Mouse (Mus musculus) mouse trophoblast stem cell (cell line): ENCODE results near the gene 1520401A03Rik.

Source experiments
- in situ Hi-C, 2 experiments: fragments of 300-500 bp; cut with MseI, MboI; formaldehyde crosslinking; loops; 2 replicates in 1 of 2; 3 replicates in 1 of 2; pipeline ENCODE4 v1.15.1; 2025

The 1520401A03Rik gene

DNA sequence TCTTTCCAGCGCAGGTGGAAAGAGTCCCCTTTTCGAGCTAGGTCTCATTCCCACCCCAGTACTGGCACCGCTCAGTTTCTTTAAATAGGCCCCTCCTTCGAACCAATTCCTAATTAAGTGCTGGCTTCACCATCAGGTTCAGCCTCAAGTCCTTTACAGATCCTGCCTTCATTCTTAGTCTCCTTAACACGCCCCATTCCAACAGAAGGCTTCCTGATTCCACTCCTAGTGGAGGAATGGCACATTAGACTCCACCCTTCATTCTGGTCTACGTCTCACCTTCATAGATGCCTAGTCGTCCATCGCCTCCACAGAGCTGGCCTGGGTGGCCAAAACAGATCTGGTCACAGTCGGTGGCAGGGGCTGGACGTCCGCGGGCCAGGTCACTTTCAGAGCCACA, 20.4 kb upstream of the 1520401A03Rik start:
- in situ Hi-C loops, result no loop called here

DNA sequence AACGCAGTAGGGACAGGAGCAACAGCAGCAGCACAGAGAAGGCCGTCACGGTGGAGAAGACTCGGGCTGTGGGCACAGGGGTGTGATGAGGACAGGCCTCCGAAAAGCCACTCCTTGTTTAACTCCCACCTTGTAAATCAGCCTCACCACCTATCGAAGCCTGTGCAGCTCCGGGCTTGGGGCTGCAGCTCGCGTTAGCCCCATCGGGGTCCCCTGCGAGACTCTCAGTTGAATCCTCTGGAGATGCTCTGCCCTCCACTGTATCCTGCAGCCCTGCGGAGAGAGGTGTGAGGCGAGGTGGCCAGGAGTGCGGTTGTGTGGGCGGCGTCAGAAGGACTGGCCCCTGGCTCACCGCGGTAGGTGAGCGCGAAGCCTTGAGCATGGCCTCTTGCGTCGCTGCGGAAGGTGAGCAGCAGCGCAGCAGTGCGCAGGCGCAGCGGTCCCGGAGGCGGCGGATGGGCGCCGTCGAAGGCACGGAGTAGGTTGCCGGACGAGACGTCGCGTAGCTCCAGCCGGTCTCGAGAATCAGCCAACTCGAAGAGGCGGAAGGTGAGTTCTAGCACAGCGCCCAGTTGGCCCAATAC, 19.7 kb upstream of the 1520401A03Rik start:
- in situ Hi-C loops, result no loop called here

DNA sequence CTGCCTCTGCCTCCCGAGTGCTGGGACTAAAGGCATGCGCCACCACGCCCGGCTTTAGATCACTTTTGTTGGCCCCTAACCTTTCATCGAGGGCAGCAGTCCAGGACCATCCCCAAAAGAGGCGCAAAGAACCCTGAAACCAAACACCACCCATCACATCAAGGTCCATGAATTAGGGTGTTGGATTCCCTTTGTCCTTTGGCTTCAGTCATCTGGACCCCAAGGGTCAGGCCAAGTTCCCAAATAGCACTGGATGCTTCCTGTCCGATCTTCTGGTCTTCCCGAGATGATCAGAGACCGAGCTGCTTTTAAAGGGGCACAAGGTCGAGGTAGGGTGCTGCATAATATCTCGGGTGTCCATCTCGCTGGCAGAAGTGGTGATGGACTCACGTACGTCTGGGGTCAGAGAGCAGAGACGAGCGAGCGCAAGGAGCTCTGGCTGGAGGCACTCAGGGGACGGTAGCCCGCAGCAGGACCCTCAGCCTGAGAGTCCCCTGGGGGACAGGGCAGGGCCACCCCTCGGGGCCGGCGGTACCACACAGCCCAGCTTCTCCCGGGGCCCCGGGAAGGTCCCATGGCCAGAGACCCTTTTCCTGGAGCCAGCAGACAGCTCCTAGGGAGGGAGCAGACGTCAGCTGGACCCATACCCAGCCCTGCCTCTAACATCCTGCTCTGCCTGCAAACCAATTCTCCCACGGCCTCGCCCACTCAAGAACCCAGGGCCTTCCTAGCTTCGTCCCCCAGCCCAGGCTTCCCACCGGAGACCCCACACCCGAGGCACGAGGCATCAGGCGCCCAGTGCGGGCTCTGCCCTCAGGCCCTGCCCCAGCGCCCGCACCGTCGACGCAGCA, 19.0 kb upstream of the 1520401A03Rik start:
- in situ Hi-C loops, result no loop called here

DNA sequence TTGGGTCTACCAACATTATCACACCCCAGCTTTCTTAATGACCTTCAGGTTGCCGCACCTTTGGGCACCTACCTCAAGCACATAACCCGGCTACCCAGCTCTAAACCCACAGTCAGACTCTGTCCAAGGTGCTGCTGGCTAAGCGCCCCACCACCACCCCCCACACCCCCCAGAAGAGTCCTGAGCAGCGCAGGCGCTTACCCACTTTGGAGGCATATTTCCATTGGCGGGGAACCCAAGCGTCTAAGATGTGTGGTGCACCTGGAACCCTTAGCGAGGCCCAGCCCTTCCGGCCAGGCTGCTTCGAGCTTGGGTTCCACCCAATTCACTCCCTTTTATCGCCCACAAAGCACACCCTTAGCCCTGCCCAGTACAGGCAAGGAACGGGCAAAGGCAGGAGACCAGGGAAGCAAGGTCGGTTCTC, 18.0 kb upstream of the 1520401A03Rik start, which contains the start of gene Paqr4:
Gene Paqr4 (minus strand): TSS at position 270 of the 424 bp plus-strand sequence.
- in situ Hi-C loops, result no loop called here

DNA sequence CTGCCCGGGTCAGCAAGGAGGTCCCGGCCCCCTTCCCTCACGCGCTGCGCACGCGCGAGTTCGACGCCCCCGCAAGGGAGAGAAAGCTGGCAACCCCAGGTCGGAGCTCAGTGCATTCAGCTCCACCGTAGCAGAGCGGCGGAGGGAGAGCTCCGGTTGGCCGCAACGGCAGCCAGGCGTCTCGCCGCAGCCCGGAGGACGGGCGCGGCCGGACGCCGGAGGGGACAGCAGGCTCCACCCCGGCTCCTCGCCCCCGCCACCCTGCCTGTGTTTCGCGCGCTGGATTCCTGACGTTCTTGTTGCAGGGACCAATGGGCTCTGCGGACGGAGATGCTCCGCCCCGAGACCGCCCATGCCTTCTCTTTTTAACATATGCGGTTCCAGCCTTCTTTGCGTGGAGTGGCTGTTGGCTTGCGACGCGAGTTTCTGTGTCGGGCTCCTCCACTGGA, 17.6 kb upstream of the 1520401A03Rik start:
- in situ Hi-C loops, result no loop called here

DNA sequence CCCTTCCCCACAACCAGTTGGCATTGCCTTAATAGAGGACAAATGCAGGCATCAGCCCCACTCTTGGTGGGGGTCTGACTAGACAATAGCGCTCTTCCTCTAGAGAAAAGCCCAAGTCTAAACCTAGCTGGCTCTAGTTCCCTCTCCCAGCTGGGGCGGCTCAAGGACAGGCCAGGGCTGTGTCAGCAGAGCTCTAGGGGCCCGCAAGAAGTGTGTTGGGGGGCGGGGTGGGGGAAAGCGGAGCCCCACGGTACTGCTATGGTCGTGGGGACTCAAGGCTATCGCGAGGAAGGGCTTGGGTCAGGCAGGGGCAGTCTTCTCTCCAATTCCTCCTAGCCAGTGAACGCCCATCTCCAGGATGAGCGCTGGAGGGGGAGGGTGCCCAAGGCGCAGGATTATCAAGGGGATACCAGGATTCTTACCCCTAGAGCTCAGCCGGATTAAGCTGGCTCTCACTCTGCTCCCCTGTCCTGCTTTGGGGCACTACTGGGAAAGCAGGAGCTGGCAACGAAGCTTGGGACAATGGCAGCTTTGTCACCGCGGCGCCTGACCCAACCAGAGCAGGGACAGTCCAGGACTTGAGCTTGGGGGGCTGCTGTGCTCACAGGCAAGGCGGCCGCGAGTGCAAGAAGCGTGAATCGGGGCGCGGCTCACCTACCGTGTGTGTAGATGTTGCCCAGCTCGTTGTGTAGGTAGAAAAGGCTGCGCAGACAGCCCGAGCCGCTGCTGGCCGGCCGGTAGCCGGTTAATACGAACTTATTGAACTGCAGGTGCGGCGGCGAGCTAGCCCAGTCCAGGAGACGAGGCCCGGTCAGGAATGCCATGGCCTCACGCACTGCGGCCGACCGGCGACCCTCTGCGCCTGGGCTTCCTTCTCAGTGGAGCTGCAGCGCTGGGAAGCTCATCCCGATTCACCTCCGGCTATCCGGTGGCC, 16.9 kb upstream of the 1520401A03Rik start:
- in situ Hi-C loops, result no loop called here

DNA sequence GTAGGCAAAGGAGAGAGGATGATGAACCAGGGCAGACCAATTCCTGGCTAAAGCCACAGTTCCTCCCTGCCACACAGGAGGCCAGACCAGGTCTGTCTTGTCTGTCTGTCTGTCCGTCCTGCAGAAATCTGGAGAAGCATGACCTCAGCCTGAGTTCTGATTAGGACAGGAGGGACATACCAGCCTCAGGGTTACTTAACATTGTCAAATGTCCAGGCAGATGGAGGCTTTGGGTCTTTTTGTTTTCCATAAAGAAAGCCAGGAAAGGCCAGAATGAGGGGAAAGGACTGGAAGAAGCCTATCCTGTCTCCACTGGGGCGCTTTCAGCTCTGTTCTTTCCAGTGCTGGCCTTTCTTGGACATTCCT, 16.2 kb upstream of the 1520401A03Rik start:
- in situ Hi-C loops, result no loop called here

DNA sequence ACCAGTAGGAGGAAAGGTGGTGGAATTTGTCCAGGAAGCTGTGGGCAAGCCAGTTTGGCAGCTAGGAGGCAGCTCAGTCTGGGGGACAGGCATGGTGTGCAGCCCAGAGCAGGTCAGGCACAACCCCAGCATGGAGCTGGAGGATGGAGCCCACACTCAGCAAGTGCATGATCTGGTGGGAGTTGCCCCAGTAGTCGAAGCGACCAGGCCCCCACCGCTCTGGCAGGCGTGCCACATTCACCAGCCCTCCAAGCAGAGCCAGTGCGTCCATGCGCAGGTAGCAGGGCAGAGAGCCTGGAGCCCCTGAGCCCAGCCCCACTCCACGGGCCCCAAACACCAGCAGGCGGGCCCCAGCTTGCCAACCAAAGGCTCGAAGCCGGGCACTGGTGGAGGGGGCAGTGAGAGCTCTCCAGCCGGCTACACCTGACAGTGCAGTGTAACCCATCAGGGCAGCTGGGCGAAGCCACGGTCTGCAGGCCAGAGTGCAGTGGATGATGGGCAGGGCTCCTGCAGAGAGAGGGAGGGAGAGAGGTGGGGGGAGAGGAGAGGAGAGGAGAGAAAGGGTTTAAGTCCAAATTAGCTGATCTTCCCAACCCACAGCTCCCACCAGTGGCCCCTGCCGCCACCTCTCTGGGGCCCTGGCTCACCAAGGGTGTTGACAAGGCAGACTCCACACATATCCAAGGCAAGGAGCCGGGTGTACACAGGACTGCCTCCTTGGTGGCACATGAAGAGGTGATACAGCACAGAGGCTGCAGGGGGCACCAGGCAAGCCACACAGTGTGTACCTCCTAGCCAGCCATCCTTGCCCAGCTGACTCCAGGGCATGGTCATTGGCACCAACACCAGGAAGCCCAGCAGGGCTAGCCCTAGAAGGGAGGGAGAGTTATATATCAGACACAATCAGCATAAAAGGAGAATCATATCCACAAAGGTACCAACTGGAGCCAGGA, 15.2 kb upstream of the 1520401A03Rik start:
- in situ Hi-C loops, result no loop called here

DNA sequence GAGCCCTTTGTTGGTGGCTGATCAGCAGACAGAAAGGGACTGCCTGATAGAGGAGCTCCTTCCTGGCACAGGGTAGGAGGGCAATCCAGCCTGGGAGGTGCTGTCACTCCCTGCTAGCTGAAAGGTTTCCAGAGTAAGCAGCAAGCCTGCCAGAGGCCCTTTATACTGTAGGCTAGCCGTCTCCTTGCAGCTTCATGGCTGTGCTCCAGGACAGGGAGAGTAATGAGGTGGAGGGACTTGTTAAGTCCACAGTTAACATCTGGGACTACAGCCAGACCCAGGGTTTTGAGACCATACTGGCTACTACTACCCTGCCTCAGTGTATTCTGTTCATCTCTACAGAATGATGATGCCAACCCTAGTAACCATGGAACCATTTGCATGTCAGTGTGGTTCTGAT, 11.8 kb upstream of the 1520401A03Rik start:
- in situ Hi-C loops, result no loop called here

DNA sequence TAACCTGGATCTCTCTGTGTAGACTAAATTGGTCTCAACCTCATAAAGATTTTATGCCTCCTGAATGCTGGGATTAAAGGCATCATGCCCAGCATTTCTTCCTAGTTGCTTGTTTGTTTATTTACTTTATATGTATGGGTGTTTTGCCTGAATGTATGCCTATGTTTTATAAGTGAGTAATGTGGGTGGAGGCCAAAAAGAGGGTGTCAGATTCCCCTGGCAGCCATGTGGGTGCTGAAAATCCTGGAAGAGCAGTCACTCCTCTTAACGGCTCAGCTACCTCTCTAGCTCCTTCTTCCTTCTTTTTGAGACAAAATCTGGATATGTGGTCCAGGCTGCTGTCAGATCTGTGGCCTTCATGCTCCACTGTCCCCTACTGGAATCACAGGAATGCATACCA, 7.9 kb upstream of the 1520401A03Rik start:
- in situ Hi-C loops, result no loop called here

DNA sequence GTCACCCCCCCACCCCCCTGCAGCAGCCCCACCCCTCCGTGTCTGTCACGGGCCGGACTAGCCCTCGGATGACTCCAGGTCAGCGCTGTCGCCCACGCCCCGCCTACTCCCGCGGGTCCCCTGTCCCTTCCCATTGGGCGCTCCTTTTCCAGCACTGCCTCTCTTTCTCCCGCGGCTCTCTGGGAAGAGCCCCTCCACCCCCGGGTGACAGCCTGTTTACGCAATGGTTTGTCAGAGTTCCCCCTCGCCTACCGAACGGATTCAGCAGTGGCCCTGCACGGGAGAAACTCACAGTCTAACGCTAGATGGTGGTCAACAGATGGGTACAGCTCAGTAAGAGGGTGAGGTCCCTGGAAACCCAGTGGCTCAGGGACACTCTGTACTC, 4.2 kb upstream of the 1520401A03Rik start:
- in situ Hi-C loops, result no loop called here

DNA sequence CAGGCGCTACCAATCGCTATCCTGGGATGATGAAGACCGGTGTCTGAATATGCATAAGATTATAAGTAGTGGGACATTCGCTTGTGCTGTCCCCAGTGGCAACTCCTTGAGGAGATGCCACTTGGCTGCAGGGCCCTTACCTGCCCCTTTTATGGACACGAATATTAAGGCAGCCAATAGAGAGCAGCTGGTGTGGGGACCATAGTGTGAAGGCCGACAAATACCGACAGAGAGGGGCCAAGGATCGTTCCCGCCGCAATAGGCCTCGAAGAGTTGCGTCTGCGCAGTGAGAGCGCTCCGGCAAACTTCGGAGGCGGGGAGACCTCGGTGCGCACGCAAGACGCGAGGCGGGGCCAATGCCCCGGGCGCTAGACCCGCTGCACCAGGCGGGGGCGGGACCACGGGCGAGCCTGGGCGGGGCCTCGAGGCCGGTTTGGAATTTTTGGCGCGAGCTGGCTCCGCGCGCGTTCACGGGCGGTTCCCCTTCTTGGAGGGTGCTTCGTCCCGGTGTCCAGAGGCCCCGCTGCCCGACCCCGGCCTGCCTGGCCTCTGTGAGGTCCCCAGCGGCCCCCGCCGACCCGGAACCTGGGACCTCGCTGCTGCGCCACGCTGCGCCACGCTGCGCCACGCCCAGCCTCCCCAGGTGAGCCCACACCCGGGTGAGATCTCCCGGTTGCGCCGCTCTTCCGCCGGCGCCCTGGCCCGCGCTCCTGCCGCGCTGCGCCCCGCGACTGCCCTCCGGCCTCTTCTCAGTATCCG, 3.6 kb upstream of the 1520401A03Rik start, which contains the start of gene Pkmyt1:
Gene Pkmyt1 (plus strand): TSS at position 338 of the 759 bp plus-strand sequence.
- in situ Hi-C loops, result no loop called here

DNA sequence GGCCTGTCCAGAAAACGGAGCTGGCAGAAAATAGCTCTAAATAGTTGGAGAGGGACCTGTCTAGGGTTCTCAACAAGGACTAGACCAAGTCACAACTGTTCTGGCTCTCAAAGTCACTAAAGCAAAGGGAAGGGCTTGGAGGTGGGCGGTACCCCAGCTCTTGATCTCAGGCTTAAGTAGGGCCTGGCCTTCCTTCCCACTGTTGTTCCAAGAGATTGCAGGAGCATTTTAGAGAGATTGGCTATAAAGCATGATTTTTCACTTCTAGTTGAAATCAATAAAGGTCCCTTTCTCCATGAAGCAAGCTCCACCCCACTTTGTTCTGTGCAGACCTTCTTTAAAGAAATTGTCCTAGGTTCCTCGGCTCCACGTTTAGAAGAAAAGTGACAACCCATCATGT, 2.9 kb upstream of the 1520401A03Rik start:
- in situ Hi-C loops, result no loop called here

DNA sequence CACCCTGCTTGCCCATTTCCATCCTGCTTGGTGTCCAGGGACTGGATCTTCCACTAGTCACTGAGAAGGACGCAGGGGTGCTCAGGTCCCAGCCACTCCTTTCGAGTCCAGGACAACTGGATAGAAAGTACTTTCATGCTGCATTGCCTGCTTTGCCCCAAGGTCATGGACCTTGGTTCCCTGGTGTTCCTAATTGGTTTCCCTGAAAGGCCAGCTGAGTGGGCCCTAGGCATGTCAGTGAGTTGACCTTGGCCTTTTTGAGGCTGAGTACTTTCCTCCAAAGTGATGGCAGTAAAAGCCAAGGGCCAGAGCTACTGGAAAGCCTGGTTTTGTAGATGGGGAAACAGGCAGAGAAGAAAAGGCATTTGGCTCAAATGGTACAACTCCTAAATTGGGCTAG, 697 bp downstream of the 1520401A03Rik start:
- in situ Hi-C loops, result no loop called here

DNA sequence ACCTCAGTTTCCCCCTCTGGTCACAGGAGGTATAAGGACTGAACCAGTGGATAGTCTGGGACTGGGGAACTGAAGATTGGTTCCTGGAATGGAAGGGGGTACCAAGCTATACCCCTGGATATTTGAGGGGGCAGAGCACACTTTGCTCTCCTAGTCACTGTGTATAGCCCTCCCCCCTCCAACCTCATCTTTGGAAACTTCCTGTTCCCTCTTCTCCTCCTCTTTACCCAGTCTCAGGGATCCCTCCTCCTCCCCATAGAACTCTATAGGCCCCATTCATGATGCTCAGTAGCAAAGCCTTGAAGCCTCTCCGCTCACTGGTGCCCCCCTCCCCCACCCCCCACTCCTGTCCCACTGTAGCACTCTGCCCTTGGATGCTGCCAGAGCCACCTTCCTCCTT, 3.1 kb downstream of the 1520401A03Rik start:
- in situ Hi-C loops, result no loop called here

DNA sequence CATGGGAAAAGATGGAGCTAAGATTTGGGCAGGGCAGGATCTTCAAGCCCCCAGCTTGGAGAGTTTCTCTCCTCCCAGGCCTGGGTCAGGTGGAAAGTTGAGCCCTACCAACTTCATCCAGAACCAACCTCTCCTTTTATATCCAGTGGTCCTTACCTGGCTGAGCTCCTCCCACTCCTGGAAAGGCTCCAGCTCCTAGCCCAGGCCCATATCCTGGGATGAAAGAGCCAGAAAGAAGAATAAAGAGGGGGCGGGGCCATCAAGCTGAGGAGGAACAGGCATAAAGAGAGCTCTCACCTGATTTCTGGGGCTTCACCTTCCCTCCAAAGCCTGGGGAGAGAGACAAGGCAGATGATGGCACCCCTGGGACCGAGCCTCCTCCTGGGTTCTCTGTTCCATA, 5.6 kb downstream of the 1520401A03Rik start:
- in situ Hi-C loops, result no loop called here

DNA sequence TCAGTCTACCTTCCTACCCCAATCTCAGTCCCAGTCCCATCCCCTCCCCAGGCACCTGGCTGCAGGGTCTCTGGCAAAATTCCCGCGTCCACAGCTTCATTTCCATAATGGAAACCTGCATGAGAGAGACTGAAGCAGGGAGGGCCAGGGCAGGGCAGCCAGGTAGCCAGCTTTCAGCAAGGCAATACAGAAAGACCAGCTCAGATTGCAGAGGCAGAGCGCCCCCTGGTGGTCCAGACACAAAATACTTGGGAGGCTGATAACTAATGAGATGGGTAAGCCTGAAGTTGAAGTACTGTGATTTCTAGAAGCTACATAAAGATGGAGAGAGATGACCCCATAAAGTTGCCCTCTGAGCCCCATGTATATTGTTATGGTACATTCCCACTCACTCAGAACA, 16.4 kb downstream of the 1520401A03Rik start:
- in situ Hi-C loops, result no loop called here

DNA sequence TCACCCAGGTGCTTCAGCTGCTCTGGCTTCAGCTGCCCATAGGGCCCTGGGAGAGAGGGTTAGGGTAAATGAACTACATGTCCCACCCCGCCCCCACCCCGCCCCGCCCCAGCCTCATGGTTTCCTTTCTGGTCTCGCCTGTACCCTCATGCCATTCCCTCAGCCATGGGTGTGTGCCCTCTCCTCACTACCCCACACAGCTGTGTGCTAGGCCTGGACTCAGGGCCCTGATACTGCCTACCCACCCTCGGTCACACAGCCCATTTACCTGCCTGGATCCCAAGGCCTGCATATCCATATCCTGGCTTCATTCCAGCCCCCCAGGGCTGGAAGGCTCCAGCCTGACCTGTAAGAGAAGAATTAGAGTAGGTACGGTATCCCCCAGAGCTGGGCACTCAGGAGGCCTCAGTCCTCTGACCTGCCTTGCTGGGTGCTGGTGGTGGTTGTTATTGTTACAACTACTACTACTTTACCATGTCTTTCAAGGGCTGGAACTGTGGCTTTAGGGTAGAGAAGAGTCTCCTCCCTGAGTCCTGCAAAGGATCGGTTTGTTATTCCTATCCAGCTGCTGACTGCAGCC, 17.0 kb downstream of the 1520401A03Rik start:
- in situ Hi-C loops, result no loop called here

DNA sequence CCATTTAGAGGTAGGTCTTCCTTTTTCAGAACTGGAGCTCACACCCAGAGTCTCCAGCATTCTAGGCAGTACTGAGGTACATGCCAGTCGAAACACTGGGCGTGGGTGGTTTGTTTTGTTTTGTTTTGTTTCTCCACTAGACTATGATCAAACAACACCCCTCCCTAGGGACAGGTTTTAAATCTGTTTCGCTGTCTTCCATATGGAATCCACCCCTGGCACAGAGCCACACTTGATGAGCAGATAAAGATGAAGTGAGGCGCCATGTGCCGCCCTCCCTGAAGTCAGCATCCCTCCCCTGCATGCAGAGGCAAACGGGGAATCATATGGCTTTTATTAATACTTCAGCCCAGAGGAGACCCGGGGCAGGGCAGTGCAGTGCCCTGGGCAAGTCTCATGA, 17.8 kb downstream of the 1520401A03Rik start:
- in situ Hi-C loops, result loop anchor here (5.0 kb wide), 1 partner anchor 42 kb away; the partner anchor contains the start of gene Bicdl2 (in 2 of the 2)

DNA sequence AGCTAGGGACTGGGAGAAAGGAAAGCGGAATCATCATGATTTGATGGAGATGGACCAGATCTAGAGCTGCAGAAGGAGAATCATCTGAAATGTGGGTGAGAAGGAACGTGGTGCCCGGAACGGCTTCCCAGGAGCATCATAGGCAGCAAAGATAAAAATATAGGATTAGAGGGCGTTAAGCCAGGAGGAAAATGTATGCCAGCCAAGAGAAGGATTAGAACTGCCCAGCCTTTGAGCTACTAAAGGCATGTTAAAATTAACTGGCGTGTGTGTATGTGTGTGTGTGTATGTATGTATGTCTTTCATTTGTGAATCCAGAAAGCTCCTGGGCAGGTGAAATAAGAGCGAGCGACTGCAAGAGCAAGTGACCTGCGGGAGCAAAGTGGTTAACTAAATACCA, 19.3 kb downstream of the 1520401A03Rik start:
- in situ Hi-C loops, result loop anchor here (5.0 kb wide), 1 partner anchor 41 kb away; the partner anchor contains the start of gene Bicdl2 (in 2 of the 2)
